Mouse (Mus musculus) retina, embryonic 14.5 days (tissue): ENCODE data around the gene Igsf11.

Experiments
- DNase-seq: peaks from one replicate; pipeline ENCODE4 v3.0.0-alpha.2; 2015; ENCODE audit warnings: low spot score

The Igsf11 gene

DNA sequence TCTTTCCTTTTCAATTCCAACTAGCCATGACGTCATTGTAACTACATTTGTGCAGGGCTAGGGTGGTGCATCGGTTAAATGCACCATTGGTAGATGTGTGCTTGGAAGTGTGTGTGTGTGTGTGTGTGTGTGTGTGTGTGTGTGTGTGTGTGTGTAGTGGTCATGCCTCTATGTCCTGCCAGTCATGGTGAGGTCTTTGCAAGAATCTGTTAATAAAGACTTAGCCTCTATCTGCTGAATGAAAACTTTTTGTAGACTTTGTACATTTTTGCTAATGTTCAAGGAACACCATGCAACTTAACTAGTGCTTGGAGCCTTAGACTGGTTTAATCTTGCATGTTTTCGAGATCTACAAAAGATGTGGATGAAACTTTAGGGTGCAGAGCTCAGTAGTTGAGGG, 48.3 kb downstream of the Igsf11 start:
- no peak for DNase-seq

DNA sequence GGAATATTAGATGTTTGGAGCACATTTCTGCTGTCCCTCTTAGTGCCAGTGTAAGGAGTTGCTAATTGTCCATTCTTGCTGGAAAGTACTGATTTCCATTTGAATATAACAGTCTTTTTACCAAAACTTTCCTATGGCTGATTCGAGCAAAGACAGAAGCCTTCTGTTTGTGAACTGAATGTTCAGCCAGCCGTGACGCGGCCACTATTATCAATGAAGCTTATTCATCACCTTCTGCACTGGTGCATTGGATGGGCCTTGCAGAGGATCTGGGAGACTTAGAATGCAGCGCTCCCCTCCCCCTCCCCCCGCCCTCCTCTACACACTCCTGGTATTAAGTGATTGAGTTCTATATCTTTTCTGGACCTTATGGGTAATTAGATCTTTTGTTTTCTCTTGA, 48.8 kb downstream of the Igsf11 start:
- peak; percentile 79 for DNase-seq

DNA sequence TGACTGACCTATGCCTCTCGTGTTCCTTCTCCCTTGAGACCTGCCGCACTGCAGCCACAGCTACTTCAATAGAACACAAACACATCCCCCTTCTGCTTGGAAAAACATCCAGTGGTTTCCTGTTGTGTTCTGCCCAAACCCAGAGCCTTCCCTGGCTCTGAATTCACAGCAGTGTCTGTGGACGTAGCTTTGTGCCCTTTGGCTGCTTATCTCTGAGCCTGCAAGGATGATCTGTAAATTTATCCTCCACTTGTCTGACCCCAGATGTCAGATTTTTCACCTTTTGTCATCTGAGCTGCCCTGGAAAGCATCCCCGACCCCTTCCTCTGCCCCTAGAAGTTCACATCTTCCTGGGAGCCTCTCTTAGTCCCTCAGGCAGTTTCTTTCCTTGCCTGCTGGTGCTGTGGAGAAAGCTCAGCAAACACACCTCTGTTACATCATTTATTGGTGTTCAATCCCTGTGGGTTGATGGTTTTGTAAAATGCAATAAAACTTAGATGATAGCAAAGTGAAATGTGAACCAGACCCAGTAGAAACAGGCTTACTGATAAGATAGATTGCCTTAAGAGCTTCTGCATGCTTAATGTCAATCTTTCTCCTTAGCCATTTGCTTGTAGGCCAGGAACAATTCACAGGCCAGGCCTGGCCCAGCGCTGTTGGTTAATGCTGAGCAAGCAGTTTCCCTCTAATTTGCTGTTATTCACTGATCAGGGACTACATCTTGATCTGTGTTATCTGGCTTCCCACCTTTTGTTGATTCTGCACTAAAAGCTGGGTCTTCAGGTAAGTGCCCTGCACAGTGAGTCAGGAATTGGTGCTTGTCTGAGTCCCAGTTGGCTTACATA, 51.5 kb downstream of the Igsf11 start:
- DNase-seq: no peak

DNA sequence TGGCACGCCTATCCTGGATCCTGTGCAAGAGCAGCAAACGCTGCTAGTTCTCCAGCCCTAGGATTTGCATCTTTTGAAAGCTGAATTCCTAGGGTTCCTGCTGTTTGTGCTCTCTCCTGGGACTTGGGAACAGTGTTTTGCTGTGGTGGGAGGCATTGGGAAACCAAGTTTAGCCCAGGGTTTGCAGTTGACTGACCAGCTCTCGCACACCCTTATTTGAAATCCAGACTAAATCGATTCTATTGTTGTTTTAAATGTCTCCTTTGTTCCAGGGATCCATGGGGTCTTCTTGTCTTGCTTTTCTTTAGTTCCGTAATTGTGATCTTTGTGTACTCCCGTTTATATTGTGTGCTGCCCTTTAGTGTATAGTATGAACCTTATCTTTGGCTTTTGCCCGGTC, 52.6 kb downstream of the Igsf11 start:
- no peak for DNase-seq

DNA sequence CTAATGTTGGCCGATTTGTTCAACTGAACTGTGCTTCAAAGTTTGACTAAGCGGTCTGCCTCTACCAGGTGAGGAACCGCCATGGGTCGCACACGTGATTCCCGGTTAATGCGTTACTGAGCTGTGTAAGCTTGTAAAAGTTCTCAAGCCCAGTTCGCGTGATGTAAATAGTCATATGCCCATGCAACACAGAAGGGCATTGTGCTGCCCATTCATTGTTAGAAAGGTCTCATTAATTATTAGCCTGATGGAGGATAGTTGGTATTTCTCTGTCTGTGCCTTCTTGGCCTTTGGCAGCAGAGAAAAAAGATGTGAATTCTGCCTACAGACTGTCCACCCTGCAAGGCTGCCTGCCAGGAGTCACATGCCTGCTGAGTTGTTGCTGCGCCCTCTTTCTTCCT, 53.1 kb downstream of the Igsf11 start:
- no peak for DNase-seq

DNA sequence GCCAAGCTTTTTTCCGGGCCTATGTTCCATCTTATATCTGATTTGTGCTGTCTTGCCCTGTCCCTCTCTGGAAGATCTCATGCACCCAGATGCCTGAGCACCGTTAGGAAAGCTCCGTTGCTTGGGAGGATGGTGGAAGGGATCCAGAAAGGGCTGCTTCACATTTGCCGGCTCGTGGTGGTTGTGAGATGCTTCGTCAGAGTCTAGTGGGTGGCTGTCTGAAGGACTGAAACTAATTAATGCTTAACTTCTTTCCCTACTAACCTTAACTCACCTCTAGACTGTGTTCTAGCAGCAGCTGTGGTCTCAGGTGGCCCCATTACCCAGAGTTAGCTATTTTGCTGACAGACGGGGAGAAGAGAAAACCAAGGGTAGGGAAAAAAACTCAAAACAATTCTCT, 54.0 kb downstream of the Igsf11 start:
- no peak for DNase-seq

DNA sequence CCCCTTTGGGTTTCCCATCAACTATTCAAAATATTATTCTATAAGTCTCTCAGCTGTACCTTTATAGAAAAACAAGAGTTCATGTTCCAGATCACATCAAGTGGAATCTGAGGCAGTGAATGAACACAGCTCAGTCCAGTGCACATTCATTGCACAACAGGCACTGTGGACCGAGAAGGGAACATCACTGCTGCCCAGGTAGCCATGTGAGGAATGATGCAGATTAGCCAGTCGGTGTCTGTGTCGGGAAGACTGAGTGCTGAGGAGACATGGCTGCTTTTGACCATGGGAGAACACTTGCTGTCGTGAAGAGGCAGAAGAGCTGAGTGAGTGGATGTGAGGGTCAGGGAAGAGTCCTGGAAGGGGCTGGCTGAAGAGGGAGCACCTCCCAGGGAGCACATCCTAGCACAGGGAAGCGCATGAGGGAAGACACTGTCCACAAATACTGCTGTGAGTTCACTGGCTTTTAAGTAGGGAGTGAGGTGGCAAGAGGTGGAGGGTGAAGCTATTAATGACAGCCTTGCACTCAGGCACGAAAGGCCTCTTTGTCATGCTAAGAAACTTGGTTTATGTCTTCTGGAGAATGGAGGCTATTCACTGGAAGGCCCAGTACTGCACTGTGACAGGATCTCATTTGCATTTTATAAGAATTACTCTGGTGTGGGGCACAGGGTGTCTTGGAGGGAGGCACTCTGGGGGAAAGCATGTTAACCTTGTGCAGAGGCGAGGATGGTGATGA, 54.8 kb downstream of the Igsf11 start:
- no peak for DNase-seq

DNA sequence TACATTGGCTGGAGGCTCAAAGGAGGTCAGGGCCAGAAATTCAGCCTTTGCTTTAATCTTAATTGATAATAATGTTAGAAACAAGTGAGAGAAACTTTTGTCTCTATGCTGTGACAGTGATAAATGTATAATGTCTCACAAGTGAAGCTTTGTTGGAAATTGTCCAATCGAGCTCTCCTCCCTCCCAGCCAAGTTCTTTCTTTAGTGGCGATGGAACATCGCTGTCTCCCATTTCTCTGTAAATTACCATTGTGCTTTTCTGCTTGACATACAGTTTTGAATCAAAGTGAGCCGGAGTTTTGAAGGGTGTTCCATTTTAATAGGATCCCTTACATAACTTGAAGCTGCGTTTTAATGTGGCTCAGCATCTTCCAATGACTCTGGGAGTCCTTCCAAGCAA, 56.0 kb downstream of the Igsf11 start:
- DNase-seq: no peak

DNA sequence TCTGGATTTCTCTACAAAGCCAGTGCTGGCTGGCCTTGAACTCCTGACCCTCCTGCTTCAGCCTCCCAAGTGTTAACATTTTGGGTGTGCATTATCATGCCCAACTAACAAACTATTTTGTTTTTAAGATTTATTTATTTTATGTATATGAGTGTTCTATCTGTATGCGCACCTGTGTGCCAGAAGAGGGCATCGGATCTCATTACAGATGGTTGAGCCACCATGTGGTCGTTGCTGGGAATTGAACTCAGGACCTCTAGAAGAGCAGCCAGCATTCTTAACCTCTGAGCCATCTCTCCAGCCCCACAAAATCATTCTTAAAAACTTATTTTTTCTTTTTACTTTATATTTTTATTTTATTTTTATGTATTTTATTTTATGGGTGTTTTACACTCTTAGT, 60.4 kb downstream of the Igsf11 start:
- no peak for DNase-seq

DNA sequence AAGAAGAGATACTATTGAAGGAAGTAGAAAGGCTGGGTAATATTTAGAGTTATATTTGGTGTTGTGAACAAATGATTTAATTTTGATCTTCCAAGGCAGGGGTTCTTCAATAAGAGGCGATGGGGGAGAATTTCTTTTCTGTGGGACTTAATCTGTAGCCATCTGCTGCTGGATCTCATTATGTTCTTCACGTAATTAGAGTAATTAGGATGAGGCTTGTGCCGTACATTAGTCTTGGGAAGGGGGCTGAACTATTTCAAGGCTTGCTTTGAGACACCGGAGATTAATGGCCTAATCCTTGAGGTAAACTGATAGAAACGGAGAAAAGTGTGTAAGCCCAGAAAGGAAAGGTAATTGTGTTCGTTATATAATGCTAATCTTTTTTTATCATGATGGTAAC, 61.4 kb downstream of the Igsf11 start:
- peak; percentile 48 for DNase-seq

DNA sequence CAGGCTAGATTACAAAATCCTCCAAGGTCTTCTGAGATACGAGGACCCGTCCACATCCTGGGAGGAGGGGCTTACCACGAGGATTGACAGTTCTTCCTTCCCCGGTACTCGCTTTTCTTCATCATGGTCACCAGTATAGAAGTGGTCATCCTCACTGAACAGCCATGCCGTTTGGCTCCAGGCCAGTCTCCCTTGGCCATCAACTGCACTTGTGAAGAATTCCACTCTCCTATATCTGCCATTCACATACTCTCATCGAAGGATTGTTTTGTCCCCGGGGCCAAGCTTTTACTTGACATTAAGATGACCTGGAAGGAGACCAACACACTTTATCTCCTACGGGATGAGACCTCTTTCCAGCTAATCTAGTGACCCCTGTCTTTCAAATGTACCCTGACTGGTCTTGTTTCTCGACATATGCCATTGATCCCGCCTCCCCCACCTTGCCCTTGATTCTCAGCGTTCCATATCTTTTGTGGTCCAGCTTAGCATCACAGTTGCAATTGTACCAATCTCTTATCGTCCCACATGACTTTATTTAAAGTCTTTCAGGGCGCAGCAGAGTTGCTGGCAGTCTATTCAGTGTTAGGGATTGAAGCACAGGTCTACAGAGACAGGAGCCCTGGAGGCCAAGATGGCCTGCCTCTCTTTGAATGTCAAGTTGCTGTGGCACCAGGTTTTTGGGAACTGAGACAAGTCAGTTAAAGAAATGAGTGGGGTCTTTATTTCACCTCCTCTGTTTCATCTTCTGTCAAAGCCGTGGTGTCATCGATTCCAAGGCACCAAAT, 62.2 kb downstream of the Igsf11 start:
- DNase-seq: no peak

DNA sequence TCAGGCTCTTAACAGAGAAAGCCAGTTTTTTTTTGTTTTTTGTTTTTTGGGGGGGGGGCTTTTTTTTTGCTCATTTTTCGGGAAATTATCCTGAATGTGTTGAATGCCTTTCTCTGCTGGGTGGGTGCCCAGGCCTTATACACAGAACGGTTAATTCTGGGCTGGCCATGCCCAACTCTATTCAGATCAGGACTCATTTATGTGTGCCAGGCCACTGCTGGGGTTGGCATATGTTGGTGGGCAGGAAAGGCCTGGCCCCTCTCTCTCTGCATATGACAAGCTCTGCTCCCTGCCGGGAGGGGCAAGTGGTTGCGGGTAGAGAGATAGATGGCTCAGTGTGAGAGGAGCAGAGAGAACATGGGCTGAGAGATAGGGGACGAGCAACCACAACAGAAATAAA, 62.8 kb downstream of the Igsf11 start:
- no peak for DNase-seq

DNA sequence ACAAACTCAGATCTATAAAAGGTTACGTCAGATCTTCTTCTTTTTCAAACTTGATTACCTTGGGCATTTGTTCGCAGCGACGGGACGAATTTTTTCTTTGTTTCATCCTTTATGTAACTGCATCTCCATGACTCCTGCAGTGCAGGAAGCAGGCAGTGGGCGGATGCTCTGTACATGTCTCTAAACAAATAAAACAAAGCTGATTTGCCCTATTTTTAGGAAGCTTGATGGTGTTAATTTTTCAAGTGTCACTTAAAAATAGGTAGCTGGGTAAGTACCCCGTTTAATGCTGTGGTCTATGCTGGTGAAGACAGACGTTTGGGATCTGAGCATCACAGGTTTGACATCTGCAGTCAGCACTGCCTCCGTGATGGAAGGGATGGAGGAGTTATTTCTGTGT, 66.3 kb downstream of the Igsf11 start:
- no peak for DNase-seq

DNA sequence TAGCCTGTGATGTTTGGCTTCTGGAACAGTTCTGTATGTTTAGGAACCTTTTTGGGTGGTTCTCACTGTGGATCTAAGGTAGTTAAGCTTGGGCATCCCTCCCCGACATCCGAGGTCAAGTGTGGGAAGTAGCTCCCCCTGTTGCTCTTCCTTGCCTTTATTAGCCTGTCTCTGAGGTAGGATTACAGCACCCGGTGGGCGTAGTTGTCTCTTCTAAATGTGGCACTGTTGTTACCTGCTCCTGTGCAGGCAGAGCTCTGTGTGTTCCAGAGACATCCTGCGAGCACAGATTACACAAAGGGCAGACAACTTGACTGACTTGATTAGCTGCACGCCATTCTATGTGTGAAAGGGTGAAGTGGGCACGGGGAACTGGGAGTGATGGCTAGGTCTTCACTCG, 68.1 kb downstream of the Igsf11 start:
- no peak for DNase-seq

DNA sequence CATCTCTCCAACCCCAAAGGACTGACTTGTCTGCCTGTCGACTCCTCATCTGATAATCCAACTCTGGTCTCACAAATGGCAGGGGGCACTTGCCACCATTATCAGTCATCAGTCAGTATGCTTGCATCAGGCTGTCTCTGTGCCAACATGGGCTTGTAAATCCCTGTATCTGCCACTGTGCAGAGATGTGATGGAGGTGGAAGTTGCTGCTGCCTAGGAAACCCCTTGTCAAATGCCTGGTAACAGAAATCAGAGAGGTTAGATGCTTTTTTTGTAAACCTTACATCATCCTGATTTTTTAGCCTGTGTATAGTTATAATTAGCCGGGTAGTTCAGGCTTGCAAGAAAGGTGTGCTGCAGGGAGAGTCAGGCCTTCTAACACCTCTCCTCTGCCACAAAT, 69.4 kb downstream of the Igsf11 start:
- no peak for DNase-seq

DNA sequence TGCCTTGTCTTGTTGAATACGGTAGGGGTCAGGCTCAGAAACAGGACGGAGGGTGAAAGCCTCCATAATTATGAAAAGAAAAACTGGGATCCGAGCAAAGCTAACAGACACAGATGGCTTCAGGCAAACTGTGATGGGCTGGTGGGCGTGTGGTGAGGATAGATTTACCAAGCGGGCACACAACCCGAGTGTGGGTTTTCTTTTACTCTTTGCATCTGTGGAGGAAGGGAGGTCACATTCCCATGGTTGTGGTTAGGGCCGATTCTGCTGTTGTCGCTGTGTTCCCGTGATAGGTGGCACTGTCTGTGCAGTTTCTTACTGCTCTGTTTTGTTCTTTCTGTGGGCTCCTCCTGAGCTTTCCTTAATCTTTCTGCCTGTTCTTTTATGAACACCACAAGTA, 70.2 kb downstream of the Igsf11 start:
- no peak for DNase-seq

DNA sequence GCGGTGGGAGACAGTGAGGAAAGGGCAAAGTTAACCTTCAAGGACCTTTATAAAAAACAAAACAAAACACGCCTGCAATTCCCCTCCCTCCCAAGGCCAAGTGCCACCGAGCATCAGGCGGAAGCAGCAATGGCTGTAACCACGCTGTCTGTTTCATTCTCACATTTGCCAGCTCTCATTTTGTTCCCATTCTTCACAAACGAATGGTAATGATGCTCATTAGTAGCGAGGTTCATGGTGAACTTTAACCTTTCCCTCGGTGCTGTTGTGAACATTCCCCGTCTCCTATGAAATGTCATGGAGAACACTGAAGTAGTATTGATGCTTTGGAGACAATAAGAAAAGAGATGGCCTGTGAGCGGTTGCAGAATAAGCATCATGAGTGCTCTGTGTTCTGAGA, 74.6 kb downstream of the Igsf11 start:
- DNase-seq: peak; percentile 74

DNA sequence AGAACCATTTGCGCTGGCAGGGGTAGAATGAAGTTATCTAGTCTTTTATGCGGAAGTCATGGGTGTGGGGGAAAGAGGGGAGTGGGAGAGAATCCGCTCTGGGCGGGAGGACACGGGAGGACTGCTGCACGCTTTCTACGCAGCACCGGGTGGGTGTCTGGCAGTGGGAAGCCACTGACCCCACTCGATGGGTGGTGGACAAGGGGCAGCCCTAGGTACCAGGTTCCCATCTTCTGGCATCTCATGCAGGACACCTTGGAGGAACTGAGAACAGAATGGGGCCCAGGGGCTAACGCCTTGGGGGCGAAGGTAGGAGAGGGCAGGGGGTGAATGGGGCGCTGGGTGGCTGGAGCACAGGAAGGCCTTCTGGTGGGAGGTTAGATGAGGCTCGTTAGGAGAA, 83.7 kb downstream of the Igsf11 start:
- no peak for DNase-seq

DNA sequence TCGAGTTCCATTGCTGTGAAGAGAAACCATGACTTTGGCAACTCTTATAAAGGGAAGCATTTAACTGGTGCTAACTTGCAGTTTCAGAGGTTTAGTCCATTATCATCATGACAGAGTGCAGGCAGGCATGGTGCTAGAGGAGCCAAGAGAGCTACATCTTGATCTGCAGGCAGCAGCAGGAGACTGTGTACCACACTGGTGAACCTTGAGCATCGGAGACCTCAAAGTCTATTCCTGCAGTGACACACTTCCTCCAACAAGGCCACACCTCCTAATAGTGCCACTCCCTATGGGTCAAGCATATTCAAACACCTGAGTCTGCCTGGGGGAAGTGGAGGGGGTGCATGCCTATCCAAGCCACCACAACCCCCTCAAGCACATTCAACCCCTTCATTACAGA, 86.1 kb downstream of the Igsf11 start:
- no peak for DNase-seq

DNA sequence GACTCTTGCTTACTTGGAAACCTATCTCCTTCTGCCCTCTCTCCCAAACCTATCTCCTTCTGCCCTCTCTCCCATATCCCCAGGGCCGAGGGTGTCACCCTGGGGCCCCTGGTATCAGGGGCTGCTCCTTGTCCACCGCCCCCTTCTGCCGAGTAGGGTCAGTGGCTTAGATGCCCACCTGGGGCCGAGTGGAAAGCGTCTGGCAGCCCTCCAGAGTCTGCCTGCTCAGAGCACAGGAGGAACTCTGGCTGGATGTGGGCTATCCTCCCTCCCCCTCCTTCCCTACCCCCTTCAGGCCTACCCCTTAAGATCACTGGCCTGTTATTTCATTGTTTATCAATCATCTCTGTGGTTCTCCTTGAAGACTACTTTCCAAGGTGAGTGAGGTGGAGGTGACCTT, 88.1 kb downstream of the Igsf11 start:
- DNase-seq: no peak

DNA sequence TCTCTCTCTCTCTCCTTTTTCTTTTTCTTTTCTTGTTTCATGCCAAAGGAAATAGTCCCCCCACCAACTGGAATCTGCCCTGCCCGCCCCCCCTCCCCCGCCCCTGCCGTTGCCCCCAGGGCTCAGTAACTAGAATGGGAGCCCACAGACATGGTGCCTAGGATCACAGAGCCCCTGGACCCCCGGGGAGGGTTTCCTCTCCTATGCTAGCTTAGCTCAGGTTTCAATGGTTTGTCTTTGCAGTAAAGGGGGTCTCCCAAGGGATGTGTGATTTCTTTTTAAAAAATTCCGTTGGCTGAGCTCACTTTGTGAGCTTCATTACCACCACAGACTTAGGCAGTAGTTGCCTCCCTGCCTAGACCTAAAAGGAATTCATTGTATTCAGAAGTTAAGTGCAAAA, 89.6 kb downstream of the Igsf11 start:
- no peak for DNase-seq

DNA sequence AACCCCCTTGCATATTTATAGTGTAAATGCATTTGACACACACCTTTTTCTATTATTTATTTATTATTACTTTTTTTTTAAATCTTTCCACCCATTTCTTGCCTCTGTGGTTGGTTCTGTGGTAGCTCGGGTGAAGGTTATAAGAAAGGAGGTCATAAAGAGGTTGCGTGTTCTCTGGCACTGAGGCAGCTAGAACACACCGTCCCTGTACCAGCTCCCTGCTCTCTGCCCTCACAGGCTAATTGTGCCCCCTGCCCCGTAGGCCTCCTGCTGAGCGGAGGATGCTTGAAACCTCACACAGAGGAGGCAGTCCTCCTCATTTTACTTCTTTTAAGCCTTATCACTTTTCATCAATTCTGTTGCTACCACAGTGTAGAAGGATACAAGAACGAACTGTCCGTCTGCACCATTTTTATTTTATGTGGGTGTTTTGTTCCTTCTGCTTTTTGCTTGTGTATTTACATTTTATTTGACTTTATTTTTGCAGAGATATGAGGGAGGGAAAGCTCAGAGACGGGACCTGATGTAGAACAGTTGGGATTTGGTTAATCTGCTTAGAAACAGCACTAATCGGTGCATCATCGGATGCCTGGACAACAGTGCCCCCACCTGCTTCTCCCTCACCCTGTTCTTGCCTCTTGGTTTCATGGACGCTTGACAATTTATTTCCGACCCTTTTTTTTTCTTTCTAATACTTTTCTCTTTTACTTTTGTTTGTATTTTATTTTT, 90.2 kb downstream of the Igsf11 start:
- peak; percentile 37 for DNase-seq
